Mouse (Mus musculus) lung, postnatal 0 days (tissue): ENCODE data around the gene Tm4sf4.

Source experiments
- CTCF ChIP-seq: IDR thresholded peaks from 2 replicates; pipeline ENCODE4 v1.5.1; 2016; ENCODE audit warnings: antibody characterized with exemption, mild to moderate bottlenecking
- EP300 ChIP-seq: IDR thresholded peaks from 2 replicates; pipeline ENCODE4 v1.6.1; 2016; ENCODE audit warnings: antibody characterized with exemption, mild to moderate bottlenecking, control low read depth

DNA sequence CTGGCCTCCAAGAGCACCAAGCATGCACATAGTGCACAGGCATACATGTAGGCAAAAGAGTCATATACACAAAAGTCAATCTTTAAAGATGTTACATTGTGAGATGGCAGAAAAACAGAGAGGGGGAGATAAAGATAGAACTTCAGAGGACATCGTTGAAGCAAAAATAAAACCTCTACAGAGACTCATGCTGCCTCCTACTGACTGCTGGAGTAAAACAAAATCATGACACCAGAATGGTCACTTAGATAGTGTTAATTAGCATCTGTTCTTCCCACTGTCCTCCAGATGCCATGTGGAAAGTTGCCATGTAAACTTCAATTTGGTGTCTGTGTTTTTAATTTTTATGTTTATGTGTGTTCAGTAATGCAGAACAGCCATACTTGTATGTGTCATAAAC is 22.8 kb downstream of the Tm4sf4 start:
- TF ChIP-seq CTCF, result peak; percentile 48
- no peak for TF ChIP-seq EP300
